Mouse (Mus musculus): ENCODE results near the gene Cnih4.

Gene Cnih4

GRCm38 (mm10) chr1:181143950-181144836 is at the start of gene Cnih4, which contains the start of gene Nvl:
Gene Cnih4 (plus strand): TSS chr1:181144693.
Gene Nvl (minus strand): TSS chr1:181144204.
- DNase-seq (ENCODE audit: low spot score): peak; percentile 98

GRCm38 (mm10) chr1:181117112-181117511 is 27.4 kb upstream of the Cnih4 start:
- DNase-seq (ENCODE audit: low spot score): no peak

- DNase-seq (ENCODE audit: low spot score): no peak
These were observed 20.3 kb upstream of the Cnih4 start for GRCm38 (mm10) chr1:181124145-181124544.

GRCm38 (mm10) chr1:181125916-181126315 is 18.6 kb upstream of the Cnih4 start:
- DNase-seq (ENCODE audit: low spot score): no peak

- no peak for DNase-seq (ENCODE audit: low spot score)
These were observed 17.7 kb upstream of the Cnih4 start for GRCm38 (mm10) chr1:181126766-181127165.

GRCm38 (mm10) chr1:181131915-181132314 is 12.6 kb upstream of the Cnih4 start:
- DNase-seq (ENCODE audit: low spot score): no peak

- no peak for DNase-seq (ENCODE audit: low spot score)
These were observed 5.8 kb upstream of the Cnih4 start for GRCm38 (mm10) chr1:181138730-181139129.

GRCm38 (mm10) chr1:181143609-181143949 is 914 bp upstream of the Cnih4 start:
- no peak for DNase-seq (ENCODE audit: low spot score)

GRCm38 (mm10) chr1:181144966-181145365 is 473 bp downstream of the Cnih4 start:
- DNase-seq (ENCODE audit: low spot score): peak; percentile 29

GRCm38 (mm10) chr1:181146187-181146586 is 1.7 kb downstream of the Cnih4 start:
- DNase-seq (ENCODE audit: low spot score): no peak

GRCm38 (mm10) chr1:181148540-181148939 is 4.0 kb downstream of the Cnih4 start:
- DNase-seq (ENCODE audit: low spot score): no peak

GRCm38 (mm10) chr1:181149373-181150017 is 5.0 kb downstream of the Cnih4 start:
- DNase-seq (ENCODE audit: low spot score): no peak

GRCm38 (mm10) chr1:181150431-181150826 is 5.9 kb downstream of the Cnih4 start:
- no peak for DNase-seq (ENCODE audit: low spot score)

- DNase-seq (ENCODE audit: low spot score): peak; percentile 95
These were observed 6.5 kb downstream of the Cnih4 start for GRCm38 (mm10) chr1:181150827-181151534.

- DNase-seq (ENCODE audit: low spot score): peak; percentile 39
These were observed 7.0 kb downstream of the Cnih4 start for GRCm38 (mm10) chr1:181151541-181151940.

- DNase-seq (ENCODE audit: low spot score): no peak
These were observed 23.3 kb downstream of the Cnih4 start for GRCm38 (mm10) chr1:181167816-181168215.

GRCm38 (mm10) chr1:181168377-181168776 is 23.9 kb downstream of the Cnih4 start:
- DNase-seq (ENCODE audit: low spot score): no peak

GRCm38 (mm10) chr1:181170210-181170609 is 25.7 kb downstream of the Cnih4 start:
- no peak for DNase-seq (ENCODE audit: low spot score)

GRCm38 (mm10) chr1:181188925-181189324 is 44.4 kb downstream of the Cnih4 start:
- no peak for DNase-seq (ENCODE audit: low spot score)

- no peak for DNase-seq (ENCODE audit: low spot score)
These were observed 55.0 kb downstream of the Cnih4 start for GRCm38 (mm10) chr1:181199446-181199845.

GRCm38 (mm10) chr1:181210147-181210546 is 65.7 kb downstream of the Cnih4 start:
- DNase-seq (ENCODE audit: low spot score): no peak

- DNase-seq (ENCODE audit: low spot score): peak; percentile 39
These were observed 66.3 kb downstream of the Cnih4 start for GRCm38 (mm10) chr1:181210601-181211402.
